Mouse (Mus musculus) heart, postnatal 25 days (tissue): ENCODE data around the gene Akap8l. TPM values are rescaled to one million over a fixed set of nuclear protein-coding genes. Genes with fewer than 3 reads are reported as not detected.

Source experiments
- DNase-seq: peaks from one replicate; pipeline ENCODE4 v3.0.0; 2022; ENCODE audit warnings: low spot score
- intact Hi-C: fragments of 180-260 bp; cut with DNase I; formaldehyde crosslinking; loops from one replicate; pipeline ENCODE4 v1.15.1; 2025
- total RNA-seq, 2 experiments: library from RNA; stranded (reverse); gene quantifications; 2 replicates each; pipeline ENCODE4 v1.2.3; 2021

The Akap8l gene
- 10 to 100 TPM; 43.0 to 46.3 TPM for total RNA-seq

DNA sequence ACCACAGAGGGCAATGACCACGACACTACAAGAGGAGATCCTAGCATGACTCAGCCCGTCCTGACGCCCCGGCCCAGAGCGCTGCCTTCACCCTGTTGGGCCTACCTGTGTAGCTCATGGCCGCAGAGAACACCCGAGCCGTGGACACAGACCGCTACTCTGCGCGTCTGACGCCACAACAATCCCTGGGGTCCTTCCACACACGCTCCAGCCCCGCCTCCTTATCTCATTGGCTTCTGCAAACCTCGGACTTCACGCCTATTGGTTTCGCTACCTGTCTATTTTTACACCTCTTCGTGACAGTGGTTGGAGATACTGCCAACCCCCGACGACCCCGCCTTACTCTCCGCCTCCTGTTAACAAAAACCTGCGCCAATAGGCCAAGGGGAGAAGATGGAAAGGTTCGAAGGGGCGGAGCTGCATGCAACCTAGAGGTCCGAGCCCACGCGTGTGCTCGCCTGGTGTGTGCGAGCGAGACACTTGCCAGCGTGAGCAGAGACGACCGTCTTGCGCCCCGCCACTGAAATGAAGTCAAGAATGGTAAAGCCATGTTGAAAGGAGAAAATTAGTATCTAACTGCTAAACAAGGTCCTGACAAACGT lies at the start of gene Akap8l:
Gene Akap8l (minus strand): TSS at position 226 of the 602 bp plus-strand sequence.
- intact Hi-C loops = loop anchor here (5.0 kb wide), 1 partner anchor 37 kb away; the partner anchor contains the start of gene Wiz
- peak; percentile 97 for DNase-seq

DNA sequence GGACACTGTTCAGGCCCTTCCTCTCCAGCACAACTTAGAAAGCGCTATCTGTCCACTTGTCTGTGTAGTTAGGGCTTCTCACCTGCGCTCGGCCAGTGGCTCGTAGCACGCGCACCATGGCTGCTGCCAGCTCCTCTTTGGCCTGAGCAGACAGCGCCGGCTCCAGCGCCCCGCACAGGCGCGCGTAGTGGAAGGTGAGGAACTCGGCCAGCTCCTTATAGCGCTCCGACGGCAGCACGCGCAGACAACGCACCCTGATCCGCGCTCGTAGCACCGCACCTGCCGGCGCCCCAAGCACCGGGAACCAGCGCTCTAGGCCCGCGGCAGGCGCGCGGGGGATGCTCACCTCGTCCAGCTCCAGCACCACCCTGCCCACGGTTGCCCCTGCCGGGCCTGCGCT lies 45.9 kb upstream of the Akap8l start:
- intact Hi-C loops = no loop called here
- DNase-seq = no peak

DNA sequence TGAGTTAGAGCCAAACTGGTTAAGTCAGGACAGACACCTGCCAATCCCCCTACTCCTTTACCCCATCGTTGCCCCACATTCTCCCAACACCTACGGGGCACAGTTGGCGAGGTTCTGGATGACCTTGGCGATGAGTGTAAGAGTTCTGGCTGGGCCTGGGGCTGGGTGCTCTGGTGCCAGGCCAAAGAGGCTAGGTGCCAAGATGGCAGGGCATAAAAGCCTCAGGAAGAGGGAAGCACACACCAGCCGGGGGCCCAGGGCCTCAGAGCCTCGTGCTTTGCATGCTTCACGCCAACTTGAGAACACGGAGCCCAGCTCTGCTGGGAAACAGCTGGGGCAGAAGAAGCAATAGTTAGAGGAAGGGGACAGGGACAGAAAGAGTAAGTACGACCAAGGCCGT lies 43.5 kb upstream of the Akap8l start:
- DNase-seq = no peak
- intact Hi-C loops = no loop called here

DNA sequence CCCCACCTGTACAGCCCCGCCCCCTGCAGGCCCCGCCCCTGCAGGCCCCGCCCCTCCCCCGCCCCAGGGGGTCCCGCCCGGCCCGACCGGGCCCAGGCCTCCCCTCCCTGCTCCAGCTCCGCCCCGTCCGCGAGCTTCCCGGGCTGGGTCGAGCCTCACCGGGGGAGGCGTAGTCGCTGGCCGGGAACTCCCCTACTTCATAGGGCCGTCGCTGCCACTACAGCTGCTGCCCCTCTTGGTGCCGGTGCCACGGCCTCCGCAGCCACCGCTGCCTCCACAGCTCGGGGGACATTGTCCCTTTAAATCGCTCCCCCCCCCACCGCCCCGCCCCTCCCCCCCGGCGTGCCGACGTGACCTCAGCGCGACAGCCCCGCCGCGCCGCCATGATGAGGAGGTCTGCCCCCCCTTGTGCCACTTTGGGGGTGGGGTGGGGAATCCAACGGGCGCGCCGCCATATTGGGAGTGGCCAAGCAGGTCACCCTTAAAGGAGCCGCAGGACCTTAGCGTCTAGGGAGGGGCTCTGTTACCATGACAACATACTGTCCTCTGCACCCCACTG lies 38.8 kb upstream of the Akap8l start, which contains the start of gene Wiz:
Gene Wiz (minus strand): TSS at position 339 of the 559 bp plus-strand sequence.
- peak; percentile 89 for DNase-seq
- intact Hi-C loops = loop anchor here (1.0 to 5.0 kb wide), 3 partner anchors 25 to 103 kb away; partner anchors contain the start of gene Akap8l

DNA sequence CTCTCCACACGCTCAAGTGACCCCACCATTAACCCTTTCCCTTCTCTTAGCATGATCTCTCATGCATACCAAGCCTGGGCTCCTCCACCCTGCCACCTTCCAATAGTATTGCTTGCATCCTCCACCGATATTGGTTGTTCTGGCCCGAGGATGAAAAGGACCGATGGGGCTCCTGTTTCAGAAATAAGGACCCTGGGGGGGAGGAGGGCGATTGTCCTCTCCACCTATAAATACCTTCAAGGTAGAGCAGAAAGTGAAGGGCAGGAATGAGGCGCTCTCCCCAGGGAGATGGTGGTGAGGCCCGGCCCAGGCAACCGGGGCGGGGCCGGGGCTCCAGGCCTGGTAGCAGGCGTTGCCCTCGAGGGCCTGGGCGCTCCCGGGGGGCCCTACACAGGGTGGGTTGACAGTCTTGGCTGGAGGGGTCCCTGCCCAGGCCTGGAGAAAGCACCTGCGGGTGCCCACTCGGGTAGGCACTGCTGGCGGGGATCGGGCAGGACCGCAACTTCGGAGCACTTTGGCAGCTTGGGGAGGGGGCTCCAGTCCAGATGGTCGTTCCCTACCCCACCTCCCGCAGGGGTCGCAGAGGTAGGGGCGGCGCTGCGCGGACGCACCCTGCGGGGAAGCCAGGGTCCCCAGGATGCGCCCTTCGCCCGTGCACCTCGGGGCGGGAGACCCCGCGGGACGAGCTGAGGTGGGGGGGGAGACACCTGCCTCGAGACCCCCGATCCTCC lies 38.1 kb upstream of the Akap8l start:
- no peak for DNase-seq
- intact Hi-C loops = loop anchor here (1.0 to 5.0 kb wide), 3 partner anchors 24 to 104 kb away; partner anchors contain the start of gene Akap8l

DNA sequence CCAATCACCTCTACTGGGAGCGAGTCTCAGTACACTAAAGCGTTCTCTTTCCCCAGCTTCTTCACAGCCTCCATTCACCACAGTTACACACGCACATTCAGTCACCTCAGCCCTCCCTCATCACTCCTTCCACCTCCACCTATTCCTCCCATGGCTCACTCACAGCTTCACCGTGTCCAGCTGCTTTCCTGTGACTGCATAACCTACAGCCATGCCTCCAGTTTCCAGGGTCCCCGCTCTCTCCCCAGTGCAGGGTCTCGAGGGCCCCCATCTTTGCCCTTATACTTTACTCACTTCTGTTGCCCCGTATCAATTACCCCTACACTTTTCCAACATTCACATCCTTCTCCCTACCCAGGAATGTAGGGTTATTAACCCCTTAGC lies 37.6 kb upstream of the Akap8l start:
- no peak for DNase-seq
- intact Hi-C loops = loop anchor here (5.0 kb wide), 2 partner anchors 36 to 104 kb away; partner anchors contain the start of gene Akap8l

DNA sequence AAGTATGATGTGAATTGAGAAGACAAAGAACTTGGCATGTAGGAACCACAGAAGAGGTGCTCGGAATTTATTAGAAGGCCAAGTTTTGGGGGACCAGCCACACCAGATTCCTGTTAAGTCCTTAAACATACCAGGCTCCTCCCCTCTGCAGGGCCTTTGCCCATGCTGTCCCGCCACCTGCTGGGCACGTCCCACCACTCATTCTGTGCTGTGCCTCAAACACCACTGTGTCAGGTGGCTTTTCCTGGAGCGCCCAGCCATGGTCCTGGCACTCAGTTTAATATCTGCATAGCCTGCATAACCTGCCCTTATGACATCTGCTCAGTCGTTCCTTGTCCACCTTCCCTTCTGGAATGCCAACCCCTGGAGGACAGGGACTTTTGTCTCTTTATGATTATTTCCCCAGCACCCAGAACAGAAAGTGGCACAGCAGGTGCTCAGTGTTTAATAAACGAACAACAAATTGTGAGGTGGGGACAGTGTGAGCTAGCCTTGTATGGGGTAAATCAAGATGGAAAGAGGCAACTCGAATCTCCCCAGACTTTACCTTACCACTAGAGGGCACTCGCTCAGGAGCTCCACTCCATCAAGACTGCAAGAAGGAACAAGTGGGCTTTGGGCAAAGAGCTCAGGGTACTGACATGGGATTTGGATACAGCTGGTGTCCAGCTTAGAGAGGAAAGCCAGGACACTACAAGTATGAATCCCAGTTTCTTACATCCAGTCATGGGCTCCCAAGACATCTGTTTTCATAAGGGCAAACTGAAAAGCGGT lies 36.4 kb upstream of the Akap8l start:
- no peak for DNase-seq
- intact Hi-C loops = loop anchor here (5.0 kb wide), 2 partner anchors 35 to 105 kb away; partner anchors contain the start of gene Akap8l

DNA sequence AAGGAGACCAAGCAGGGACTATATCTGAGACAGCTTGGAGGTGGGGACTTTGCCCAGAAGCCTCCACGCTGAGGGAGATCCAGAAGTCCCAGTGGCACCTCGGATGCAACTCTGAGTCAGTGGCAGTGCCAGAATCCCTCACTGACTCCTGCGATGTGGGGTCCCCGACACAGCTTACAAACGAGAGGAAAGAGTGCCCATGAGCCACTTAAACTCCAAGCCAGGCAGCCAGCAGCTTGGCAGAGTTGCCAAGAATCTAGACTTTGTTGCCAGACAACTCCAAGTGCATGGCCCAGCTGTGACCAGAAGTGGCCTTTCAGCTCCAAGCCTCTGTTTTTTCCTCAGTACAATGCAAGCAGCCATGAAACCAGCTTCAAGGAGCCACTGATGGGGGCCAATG lies 33.3 kb upstream of the Akap8l start:
- intact Hi-C loops = no loop called here
- peak; percentile 14 for DNase-seq

DNA sequence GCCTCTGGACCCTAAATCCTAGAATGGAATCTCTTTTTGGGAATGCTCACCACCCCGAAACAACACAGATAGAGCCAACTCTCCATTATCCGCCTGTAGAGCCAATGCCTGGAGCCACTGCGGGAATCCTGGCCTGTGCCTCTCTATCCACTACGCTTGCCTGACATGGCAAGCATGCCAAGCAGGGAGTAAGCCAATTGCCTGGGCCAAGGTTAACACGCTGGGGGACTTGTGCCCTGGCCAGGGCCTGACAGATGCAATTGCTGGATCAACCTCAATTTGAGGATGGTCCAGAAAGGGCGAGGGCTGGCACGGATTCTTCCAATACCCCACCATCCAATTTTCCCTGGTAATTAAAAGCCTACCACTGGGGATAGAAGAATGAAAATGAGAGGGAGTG lies 32.2 kb upstream of the Akap8l start:
- intact Hi-C loops = no loop called here

DNA sequence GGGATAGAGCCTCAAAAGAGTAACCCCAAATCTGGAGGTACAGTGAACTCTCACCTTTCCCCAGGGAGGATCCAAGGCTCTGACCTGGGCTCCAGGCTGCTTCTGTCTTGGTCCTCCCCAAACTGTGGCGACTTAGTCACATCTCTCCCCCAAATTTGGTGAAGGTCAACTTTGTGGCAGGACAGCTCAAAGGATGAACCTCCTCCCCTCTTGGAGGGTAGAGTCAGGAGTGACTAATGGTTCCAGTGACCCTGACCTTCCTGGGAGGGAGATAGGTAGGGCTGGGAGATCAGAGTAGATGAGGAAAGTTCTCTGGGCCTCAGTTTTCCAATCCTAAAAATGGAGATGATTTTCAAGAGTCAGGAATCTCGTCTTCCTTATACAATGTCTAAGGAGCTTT lies 28.4 kb upstream of the Akap8l start:
- DNase-seq = no peak
- intact Hi-C loops = no loop called here

More for the DNA sequence above, 32.2 kb upstream of the Akap8l start:
- DNase-seq = peak; percentile 25

DNA sequence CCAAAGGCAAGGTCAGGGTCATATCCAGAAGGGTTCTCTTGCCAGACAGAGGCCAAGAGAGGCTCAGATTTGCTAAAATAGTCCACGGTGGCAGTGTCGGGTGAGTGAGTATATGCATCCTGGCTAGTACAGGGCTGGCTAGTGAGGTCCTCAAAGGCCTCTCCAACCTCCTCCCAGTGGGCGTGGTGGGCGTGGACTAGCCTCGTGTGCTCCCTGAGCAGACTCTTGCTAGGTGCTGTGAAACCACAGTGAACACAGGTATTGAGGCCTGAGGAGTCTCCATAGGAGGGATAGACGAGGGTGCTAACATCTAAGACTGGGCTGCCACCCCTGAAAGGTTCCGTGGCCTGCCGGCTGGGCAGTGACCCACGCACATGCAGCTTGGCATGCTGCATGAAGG lies 26.7 kb upstream of the Akap8l start:
- DNase-seq = no peak
- intact Hi-C loops = no loop called here

DNA sequence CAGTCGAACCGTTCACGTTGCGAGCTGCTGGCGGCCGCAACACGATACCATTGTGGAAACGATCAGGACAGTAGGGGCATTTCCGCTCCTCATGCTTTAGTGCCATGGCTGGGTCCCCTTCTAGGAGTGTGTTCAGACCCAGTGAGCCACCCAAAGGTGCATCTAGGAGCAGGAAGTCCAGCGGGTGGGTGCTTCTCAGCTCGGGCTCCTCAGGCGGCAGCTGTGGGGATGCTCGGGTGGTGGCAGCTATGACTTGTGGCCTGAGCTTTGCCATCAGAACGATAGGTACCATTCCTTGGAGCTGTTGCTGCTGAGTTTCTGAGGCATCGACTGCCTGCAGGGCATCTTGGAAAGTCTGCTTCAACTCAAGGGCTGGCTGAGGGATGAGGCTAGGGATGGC lies 26.1 kb upstream of the Akap8l start:
- intact Hi-C loops = no loop called here
- no peak for DNase-seq

DNA sequence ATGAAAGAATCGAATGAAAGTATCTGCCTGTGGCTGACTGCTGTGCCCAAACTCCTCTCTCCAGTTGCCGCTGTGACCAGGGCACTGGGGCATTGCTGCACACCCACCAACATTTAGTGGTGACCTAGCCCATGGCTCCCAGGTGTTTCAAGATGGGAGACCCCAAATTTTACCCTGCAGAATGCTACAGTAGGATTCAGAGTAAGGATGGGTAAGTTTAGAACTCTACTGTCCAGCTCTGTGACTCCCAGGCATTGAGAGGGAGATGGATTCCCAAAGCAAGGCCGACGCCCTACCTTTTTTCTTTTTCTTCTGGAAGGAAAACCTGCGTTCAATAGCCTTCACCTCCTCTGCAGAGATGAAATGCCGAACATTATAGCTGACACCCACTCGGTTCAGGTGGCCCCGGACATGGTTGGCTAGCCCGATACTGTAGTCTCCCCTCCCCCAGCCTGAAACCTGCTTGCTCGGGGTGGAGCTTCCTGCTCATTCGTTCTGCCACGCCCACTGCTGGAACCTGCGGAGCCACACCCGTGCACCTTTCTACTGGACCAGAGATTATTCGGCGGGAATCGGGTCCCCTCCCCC lies 18.7 kb upstream of the Akap8l start:
- no peak for DNase-seq
- intact Hi-C loops = no loop called here

DNA sequence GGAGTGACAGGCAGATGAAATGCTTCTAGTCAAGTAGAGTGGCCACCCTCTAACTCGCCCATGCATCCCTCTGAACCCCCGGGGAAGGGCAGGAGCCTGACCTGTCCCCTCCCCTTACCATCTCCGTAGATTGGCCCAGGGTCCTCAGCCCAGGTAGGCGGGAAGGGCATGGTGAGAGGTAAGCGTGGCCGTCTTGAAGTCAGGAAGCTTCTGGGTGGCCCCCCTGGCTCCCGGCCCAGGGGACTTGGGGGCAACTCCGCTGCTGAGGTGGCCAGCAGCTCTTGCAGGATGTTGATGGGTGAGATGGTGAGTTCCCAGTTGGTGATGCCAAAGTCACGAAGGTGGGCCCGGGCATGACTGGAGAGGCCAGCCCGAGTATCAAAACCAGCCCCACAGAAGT lies 17.3 kb upstream of the Akap8l start:
- no peak for DNase-seq
- intact Hi-C loops = no loop called here

DNA sequence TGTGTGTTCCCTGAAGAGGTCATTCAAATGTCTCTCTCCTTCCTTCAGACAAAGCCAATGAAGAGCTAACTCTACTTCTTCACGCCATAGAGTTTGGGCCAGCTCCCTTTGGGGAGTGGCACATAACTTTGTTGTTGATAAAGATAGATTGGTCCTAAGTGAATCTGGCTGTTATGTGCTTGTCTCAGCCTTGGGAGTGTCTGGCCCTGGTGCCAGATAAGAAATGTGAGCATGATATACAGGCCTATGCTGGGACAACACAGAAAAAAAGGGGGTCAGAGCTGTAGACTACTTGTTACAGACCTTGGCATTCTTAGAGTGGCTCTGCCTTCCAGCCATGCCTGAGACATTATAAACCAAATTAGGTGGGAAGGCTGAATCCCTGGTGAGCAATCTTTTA lies 14.9 kb upstream of the Akap8l start:
- intact Hi-C loops = no loop called here

DNA sequence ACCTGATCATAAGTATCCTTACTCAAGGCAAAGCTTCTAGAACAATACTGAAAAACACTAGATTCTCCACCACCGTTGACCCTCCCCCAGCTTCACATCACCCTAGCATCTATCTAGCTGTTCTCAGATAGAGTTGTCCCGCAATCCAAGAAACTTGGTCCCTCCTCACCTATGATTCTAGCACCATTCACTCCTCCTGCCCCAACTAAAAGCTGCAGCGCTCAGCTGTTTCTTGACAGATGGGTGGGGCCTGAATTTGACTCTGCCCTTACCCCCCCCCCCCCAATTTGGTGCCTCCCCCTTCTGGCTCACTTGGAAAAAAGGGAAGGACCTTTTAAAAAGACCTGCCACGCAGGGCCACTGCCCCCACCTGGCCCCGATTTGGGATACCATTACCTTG lies 14.4 kb upstream of the Akap8l start:
- intact Hi-C loops = loop anchor here (1.0 to 5.0 kb wide), 2 partner anchors 24 to 43 kb away; partner anchors contain the start of genes Akap8 and Wiz
- DNase-seq = no peak

More for the DNA sequence above, 14.9 kb upstream of the Akap8l start:
- no peak for DNase-seq

DNA sequence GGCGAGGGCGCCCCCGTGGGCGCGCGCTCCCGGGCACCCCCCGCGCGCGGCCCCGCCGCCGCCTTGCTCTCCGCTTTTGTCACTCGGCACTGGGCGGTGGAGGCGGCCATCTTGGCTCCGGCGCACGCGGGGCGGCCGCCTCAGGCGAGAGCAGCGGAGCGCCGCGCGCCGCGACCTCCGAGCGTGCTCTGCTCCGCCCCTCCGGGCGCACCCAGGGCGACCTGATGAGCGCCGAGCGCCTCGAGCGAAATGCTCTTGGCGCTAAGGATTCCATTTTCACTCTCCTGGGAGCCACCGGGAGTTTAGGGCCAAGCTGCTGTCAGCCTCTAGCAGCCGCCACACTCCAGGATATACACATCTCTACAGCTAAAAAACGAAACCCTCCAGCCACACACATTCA lies 13.9 kb upstream of the Akap8l start:
- DNase-seq = peak; percentile 81
- intact Hi-C loops = loop anchor here (1.0 to 5.0 kb wide), 2 partner anchors 25 to 42 kb away; partner anchors contain the start of genes Akap8 and Wiz

DNA sequence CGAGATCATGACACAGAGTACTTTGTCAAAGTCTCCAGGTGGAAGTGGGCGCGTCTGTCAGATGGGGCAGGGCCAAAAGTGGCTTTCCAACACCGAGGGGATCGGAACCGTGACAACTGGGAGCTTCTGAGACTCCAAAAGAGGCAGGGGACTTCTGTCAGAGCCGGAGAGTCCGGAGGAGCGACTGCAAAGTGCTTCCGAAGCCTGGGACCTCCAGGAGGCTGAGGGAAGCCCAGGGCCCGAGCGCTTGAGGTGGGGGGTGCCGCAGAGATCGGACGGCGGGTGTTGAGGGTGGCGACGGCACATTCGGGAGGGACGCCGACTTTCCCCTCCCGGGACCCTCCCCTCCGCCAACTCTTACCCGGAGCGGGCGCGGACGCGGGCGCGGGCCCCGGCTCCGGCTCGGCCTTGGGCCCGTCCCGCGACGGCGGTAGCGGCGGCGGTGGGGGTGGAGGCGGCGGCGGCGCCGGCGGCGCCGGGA lies 13.5 kb upstream of the Akap8l start:
- intact Hi-C loops = loop anchor here (1.0 to 5.0 kb wide), 2 partner anchors 25 to 42 kb away; partner anchors contain the start of genes Akap8 and Wiz

DNA sequence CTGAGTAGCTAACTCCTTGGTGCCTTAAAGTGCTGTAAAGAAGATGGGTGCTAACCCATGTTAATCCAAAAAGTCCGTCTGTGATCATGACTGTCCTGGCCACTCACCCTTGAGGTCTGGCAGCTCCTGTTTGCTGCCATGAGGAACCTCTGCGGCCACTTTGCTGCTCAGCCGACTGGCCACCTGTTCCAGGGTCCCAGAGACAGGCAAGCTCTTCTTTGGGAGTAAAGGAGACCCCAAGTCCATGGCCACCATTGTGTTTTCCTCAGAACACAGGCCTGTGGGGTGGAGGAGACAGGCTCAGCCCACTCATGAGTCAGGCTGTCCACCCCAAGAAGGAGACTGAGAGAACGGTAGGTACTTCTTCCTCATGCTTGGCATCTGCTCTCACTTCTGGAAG lies 12.3 kb upstream of the Akap8l start:
- DNase-seq = no peak
- intact Hi-C loops = loop anchor here (5.0 kb wide), 1 partner anchor 40 kb away; the partner anchor contains the start of gene Akap8

More for the DNA sequence above, 13.5 kb upstream of the Akap8l start:
- no peak for DNase-seq
